Mouse (Mus musculus) gastrocnemius, postnatal 25 days (tissue): ENCODE measurements around the gene Fam160a1. TPM values are rescaled to one million over a fixed set of nuclear protein-coding genes. Genes with fewer than 3 reads are reported as not detected.

Experiments used
- DNase-seq: peaks from one replicate; pipeline ENCODE4 v3.0.0; 2022
- long read RNA-seq, 2 experiments: library from polyadenylated mRNA; stranded (forward); transcript quantifications; one replicate each; pipeline ENCODE4 v2.0.0; 2021
- total RNA-seq, 2 experiments: library from RNA; stranded (reverse); gene quantifications; 1 replicate in 1 of 2; 2 replicates in 1 of 2; pipeline ENCODE4 v1.2.3; 2021

The Fam160a1 gene
- total RNA-seq: 10 to 100 TPM; 55.2 to 56.6 TPM
- long read RNA-seq, experiment 1, partial matches to known transcripts: 3 of 10 reads
- long read RNA-seq, experiment 1, other reads (novel, unspliced or antisense): 5 of 10 reads
- long read RNA-seq, experiment 2, transcript Fam160a1-204 (4 exons, 3,242 nt): major isoform, 7 of 28 reads
- long read RNA-seq, experiment 2, partial matches to known transcripts: 2 of 28 reads
- long read RNA-seq, experiment 2, other reads (novel, unspliced or antisense): 19 of 28 reads

- no peak for DNase-seq
Observed at GRCm38 (mm10) chr3:85817191-85817590, at the start of gene Fam160a1. Gene Fam160a1, minus strand, starts transcription at chr3:85817291.

- DNase-seq: no peak
Observed at GRCm38 (mm10) chr3:85863996-85864395, 46.9 kb upstream of the Fam160a1 start.

- DNase-seq: no peak
Observed at GRCm38 (mm10) chr3:85862886-85863285, 45.8 kb upstream of the Fam160a1 start.

DNA sequence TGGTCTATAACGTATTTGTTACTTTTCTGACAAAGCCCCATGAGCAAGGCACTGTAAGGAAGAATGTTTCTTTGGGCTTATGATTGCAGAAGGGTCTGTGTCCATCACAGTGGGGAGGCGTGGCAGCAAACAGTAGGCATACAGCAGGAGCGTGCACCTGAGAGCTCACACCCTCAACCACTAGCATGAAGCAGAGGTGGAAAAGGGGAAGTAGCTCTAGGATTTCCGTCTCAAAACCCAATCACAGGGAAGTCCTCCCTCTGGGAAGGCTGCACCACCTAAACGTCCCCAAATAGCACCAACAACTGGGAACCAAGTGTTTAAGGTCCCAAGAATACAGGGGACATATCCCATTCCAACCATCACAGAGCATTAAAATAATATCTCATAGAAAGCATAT lies 43.9 kb upstream of the Fam160a1 start:
- DNase-seq: no peak

GRCm38 (mm10) chr3:85859311-85859710 lies 42.2 kb upstream of the Fam160a1 start:
- no peak for DNase-seq

DNA sequence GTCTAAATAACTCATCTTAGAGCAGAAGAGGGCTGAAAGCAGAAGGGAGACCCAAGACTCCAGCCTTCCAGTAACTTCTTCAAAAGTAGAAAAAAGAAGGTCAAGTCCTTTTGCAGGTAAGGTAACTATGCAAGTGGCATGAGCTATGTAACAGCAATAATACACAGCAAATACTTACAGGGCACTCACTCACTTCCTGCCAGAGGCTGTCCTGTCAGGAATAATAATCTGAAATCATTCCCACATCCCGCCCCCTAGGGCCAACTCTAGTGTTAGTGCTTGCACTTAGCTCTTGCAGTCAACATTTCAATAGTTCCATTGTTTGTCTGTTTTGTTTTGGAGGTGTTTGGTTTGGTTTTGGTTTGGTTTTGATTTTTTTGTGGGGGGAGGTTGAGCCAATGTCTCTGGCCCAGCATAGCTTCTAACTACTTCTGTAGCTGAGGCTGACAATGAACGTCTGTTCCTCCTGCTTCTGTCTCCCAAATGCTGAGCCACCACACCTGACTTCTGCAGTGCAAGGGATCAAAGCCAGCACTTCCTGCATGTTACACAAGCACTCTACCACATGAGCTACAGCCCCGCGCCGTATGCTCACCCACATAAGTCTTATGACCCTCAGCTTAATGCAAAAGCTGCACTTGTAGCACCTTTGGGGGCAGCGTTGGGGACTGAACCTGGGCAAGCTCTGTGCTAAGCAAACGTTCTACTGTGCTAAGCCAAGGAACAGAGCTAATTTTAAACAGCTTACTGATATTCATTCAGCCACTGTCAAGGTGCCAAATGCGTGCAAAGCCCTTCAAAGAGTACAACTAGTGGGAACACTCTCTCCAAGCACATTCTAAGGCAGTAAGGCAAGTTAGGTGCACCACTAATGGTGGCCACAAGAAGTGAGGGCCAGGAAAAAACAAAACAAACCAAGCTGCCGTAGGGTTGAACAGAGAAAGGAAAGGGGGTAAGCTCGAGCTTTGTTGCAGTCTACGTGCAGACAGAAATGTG lies 41.3 kb upstream of the Fam160a1 start:
- DNase-seq: peak; percentile 63

GRCm38 (mm10) chr3:85857083-85857482 lies 40.0 kb upstream of the Fam160a1 start:
- DNase-seq: no peak

GRCm38 (mm10) chr3:85855947-85856346 lies 38.9 kb upstream of the Fam160a1 start:
- no peak for DNase-seq

DNA sequence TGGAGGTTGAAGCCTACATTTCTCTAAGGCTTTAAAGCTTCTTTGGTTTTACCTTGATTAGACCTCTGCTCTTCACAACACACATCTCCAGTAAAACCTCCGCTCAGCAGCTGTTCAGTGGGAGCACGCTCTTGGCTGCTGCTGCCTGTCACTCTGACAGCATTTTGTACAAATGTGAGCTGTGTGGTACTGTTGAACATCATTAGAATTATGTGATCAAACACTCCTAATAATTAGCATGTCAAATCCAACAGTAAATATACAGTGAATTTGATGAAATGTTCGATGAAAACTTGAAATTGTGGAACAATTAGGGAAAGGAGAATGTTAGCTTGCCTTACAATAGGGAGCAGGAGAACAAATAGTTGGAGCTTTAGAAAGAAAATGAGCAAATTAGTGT lies 38.0 kb upstream of the Fam160a1 start:
- no peak for DNase-seq

DNA sequence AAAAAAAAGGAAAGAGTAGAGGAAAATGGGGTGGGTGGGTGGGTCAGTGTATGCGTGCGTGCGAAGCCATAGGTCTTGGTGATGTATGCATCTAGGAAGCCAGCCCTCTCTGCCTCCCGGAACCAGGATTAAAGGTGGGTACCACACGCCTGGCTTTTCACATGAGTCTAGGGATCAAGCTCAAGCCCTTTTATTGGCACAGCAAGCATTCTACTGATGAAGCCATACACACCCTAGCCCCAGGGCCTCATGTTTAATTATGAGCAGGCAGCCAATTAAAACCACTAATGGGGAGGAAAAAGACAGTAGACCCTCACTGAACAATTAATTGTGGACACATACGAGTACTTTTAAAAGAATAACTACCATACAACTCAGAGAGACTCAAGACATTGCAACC lies 37.1 kb upstream of the Fam160a1 start:
- DNase-seq: no peak

DNA sequence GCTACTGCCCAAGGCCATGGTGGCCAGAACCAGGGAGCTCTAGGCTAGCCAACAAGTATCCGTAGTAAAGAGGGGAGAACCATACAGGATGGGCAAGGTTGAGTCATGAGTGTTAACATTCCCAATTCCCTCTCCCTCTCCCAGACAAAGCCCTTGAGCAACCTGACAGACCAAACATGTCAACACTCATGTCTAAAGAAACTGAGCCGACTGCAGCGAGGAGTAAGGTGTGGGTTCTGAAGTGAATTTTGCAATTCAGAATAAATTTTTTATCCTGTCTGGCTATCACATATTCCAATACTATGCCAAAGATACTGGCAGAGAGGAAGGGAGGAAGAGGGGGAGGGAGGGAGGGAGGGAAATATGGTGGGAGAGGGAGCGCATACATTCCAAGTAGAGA lies 36.6 kb upstream of the Fam160a1 start:
- DNase-seq: no peak

DNA sequence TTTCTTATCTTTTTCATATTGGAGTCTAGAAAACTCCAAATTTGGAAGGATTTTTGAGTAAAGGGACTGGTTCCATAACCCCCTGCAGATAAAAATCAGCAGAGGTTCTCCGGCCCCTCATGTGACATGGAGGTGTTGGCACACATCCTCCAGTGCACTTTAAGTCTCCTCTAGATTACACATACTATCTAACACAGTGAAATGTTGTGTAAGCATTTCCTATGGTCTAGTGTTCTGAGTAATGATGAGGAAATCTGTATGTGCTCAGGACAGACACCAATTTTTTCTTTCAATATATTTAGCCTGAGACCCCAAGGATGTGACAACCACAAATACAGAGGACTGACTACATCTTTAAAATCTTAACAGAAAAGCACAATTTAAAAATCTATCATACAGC lies 33.0 kb upstream of the Fam160a1 start:
- DNase-seq: no peak

GRCm38 (mm10) chr3:85846316-85846715 lies 29.2 kb upstream of the Fam160a1 start:
- no peak for DNase-seq

GRCm38 (mm10) chr3:85845341-85845740 lies 28.2 kb upstream of the Fam160a1 start:
- no peak for DNase-seq

- no peak for DNase-seq
Observed at GRCm38 (mm10) chr3:85842881-85843218, 25.8 kb upstream of the Fam160a1 start.

DNA sequence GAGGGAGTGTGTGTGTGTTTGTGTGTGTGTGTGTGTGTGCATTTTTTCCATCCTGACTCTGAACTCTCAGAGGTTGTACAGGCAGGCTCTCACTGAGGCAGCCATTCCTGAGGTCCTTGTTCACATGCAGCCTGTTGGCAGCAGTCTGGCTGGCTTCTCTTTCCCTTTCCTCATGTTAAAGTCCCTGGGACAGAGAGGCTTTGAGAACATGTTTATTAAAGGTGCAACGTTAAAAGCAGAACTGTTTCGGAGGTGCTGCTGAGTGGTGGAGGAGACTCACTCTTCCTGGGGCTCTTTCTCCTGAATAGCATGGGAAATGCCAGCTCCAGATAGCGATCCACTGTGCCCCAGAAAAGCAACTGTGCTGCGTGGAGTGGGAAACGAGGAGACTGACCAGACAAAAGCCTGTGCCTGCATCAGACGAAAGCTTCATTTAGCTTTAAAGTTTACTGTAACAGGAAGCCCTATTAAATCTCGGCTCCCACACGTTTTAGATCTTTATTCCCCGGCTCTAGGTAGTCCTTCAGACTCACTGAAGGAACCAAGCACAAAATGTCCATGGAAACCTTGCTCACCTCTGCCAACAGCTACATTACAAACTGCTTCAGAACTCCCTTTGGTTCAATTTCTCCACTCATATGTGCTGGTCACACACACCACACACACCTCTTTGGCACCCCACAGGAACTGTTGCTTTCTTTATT lies 25.2 kb upstream of the Fam160a1 start:
- no peak for DNase-seq

DNA sequence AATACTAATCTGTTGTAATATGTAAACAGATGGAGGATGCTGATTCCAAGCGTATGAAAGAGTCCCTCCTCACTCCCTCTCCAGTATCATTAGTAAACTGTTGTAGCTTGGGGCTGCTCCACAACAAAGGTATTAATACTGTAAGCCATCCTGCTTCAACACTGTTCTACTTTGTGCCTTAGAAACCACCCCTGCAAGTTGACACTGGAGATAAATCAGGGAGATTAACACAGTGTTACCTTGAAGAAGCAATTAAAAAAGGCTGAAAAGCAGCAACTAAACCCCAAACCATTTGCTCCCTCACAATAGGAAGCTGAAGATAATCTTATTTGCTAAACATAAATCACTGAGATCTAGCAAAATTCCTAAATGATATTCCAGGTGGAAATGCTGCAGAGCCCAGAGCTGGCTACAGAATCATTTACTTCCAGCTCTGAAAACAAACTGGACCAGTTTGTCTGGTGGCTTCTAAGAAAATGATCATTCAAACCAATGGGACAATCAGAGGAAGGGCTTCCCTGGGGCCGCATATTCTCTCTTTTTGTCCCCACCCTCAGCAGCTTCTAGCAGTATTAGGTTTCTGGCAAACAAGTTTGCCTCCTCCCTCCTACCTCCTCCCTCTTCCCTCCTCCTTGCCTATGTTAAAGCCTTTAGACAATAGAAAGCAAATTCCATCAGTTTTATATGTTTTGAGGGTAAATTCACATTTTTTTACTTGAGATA lies 24.5 kb upstream of the Fam160a1 start:
- no peak for DNase-seq

- DNase-seq: no peak
Observed at GRCm38 (mm10) chr3:85833627-85834026, 16.5 kb upstream of the Fam160a1 start.

DNA sequence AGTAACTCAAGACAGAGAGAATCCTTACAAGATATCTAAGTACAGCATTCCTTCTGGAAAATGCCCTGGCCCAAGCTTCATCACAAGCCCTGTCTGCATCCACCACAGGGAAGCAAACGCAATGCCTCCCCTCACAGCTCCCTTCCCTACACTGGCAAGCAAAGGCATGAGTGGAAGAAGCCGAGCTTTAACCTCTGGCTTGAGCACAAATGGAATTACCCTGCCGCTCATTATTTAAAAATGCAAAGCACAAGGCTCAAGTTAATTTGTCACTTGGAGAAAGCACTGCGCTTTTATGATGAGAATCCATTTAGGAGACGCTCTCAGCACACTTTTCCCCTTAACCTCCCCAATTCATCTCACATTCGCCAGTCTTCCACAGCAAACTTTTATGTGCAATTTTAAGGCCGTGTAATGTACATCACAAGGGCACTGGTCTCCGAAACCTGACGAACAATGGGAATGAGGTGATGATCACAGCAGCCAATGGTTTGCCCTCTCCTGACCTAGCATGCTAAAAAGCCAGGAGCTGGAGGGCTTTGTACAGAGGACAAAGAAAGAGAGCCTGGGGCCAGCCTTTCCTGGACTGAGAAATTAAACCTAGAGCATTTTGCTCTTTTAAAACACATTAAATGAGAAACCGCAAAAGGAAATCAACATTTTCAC lies 15.5 kb upstream of the Fam160a1 start:
- DNase-seq: no peak

- no peak for DNase-seq
Observed at GRCm38 (mm10) chr3:85831785-85832184, 14.7 kb upstream of the Fam160a1 start.

- DNase-seq: peak; percentile 31
Observed at GRCm38 (mm10) chr3:85829047-85829446, 12.0 kb upstream of the Fam160a1 start.

GRCm38 (mm10) chr3:85827815-85828214 lies 10.7 kb upstream of the Fam160a1 start:
- no peak for DNase-seq
